Mouse (Mus musculus) gastrocnemius, postnatal 25 days (tissue): ENCODE measurements at regions not wholly inside any gene's neighbourhood (a gene's known extent, or its start where the extent isn't known, plus 50 kb on each side); places are given as distances from the start of the nearest gene placed in this dataset.

Experiments used
- DNase-seq: peaks from one replicate; pipeline ENCODE4 v3.0.0; 2022

DNA sequence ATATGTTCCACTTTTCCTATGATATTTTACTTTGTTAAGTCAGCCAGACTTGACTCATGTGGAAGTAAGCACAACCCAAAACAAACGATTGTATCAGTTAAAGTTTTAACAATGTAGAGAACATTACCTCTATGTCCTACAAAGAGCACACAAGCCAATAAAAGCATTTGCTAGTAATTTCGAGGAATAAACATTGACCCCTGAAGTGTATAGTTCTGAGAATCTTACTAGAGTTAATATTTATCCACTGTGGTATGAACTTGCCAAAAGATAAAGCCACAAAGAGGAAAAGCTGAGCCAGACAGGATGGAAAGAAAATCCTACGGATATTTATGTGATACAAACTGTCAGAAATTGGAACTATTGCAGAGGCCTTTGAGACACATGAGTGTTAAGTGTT, 161.5 kb upstream of the Mbnl1 start:
- DNase-seq = no peak

DNA sequence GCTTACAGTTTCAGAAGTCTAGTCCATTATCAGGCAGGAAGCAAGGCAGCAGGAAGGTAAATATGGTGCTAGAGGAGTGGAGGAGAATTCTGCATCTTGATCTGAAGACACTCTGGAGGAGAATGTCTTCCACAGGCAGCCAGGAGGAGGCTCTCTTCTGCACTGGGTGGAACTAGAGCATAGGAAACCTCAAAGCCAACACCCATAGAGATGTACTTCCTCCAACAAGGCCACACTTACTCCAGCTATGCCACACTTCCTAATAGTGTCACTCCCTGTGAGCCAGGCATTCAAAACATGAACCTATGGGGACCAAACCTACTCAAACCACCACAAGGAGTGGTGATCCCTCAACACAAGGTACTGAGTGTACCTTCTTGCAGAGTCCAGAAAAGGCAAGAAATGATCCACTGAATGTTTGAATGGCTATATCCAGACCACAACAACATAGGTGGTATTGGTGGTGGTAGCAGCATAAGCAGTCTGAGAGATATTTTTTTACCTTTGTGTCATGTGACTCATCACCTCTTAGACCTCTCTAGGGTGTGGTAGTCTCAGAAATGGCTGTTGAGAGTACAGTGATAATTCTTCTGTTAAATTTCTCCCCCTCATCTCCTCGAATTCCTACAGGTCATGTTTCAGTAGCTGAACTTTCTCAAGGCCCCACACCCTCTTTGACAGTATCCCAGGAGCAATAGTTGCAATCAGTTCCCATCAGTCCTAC, 152.3 kb upstream of the Mbnl1 start:
- no peak for DNase-seq

DNA sequence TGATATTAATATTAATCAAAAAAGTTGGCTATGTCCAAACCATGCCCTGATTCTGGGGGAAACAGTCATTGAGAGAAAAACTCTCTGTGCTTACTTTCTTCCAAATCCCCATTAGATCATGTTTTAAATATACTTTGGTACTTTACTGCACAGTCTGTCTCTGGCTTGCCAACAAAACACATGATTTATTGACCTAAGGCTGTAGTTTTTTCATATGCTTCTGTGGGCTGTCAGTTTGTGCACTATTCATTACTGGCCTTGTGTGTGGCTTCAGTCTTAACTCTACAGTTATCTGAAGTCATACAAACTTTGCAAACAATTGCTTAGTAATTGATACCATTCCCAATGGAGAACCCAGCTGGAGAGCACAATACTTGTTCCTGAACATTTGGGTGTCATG, 149.1 kb upstream of the Mbnl1 start:
- DNase-seq = no peak

DNA sequence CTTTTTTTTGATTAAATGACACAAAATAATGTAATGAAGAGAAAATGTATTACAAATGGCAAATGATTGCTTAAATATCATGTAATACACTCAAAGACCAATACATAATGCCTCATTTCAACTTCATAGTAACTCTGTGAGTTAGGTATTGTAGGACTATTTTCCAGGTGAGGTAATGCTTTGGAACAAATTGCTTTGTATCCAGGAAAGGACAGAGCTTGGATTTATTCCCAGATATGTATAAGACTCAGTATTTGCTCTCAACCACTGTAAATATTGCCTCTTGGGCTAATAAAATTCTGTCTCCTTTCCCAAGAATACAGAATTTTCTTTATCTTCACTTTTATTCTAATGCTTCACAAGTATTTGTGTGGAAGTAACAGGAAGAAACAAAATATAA, 148.2 kb upstream of the Mbnl1 start:
- DNase-seq = no peak

DNA sequence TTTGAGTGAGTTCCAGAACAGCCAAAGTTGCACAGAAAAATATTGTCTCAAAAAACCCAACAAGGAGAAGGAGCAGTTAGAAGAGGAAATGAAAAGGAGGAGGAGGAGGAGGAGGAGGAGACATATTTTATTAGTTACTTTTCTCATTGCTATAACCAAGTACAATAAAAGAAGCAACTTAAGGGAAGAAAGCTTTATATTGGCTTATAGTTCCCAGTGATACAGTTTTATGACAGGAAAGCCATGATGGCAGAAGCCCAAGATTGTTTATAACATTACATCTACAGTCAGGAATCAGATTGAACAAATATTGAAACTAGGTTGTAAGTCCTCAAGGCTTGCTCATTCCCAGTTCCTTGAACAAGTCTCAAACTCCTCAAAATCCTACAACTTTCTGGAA, 147.7 kb upstream of the Mbnl1 start:
- DNase-seq = no peak

DNA sequence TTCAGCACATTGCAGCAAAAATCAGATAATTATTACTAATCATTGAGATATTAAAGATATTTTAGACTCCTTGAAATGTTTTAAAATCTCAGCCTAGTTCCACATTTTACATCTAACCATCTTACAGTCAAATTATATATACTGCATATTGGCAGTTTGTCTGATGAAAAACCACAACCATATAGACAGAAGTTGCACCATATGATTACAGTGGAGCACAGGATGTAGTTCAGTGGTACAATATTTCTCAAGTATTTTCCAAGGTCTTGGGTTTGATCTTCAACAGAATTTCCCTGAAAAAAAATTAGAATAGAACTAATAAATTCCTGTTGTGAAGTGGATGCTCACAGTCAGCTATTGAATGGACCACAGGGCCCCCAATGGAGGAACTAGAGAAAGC, 140.2 kb upstream of the Mbnl1 start:
- no peak for DNase-seq

DNA sequence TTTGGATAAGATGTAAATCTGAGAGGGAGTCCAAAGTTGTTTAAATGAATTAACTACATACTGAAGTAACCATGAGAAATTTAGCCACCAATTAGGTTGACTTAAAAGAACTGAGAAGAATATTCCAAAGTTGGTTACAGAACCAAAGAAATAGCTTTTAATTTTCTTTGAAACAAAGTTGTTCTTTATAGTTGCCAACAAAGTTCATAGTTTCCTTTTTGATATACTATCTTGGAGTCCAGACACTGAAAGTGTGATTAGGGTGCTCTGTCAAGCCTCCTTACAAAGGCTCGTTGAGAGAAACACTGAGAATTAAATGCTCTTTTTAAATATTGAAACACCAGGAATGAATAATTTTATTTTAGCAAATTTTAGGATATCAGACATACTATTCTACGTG, 139.0 kb upstream of the Mbnl1 start:
- DNase-seq = no peak

DNA sequence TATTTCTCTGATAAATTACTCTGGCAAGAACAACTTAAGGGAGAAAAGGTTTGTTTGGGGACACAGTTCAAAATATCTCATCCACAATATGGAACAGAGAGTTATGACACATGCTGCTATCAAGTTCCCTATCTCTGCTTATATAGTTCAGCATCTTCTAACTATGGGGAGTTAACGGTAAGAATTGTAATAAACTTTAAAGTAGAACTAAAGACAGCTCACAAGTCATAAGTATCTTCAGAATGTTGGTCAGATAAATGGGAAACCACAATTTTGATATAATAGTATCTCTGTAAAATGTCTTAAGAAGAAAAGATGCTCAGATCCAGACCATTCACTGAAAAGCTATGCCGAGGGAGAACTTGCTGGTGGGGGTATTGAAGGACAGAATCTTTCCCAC, 138.5 kb upstream of the Mbnl1 start:
- no peak for DNase-seq

DNA sequence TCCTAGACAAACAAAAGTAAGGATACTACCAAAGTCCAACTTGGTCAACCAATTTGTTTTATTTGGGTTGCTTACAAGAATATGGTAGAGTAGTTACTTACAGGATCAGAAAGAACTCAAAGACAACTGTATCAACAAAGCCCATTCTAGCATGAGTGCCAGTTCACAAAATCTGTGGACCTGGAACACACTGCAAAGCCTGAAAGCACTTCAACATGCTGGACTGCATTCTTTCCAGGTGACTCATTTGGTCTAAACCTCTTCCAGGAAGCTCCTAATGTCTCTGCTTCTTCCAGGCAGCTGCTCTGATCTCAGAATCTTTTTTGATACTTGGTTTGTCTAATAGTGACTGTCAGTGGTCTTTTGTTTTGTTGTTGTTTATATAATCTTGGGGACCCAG, 126.2 kb upstream of the Mbnl1 start:
- peak; percentile 11 for DNase-seq

DNA sequence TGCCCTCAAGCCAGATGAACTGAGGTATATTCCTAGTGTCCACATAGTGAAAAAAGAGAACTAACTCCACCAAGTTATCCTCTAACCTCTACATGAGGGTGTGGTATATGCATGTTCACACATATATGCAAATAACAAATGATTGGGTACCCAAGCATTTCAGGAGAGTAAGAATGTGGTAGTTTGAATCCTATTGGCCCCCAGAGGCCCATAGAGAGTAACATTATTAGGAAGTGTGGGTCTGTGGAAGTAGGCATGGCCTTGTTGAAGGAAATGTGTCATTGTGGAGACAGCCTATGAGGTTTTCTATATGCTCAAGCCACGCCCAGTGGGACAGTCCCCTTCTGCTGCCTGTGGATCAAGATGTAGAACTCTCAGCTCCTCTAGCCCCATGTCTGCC, 125.6 kb upstream of the Mbnl1 start:
- DNase-seq = no peak

DNA sequence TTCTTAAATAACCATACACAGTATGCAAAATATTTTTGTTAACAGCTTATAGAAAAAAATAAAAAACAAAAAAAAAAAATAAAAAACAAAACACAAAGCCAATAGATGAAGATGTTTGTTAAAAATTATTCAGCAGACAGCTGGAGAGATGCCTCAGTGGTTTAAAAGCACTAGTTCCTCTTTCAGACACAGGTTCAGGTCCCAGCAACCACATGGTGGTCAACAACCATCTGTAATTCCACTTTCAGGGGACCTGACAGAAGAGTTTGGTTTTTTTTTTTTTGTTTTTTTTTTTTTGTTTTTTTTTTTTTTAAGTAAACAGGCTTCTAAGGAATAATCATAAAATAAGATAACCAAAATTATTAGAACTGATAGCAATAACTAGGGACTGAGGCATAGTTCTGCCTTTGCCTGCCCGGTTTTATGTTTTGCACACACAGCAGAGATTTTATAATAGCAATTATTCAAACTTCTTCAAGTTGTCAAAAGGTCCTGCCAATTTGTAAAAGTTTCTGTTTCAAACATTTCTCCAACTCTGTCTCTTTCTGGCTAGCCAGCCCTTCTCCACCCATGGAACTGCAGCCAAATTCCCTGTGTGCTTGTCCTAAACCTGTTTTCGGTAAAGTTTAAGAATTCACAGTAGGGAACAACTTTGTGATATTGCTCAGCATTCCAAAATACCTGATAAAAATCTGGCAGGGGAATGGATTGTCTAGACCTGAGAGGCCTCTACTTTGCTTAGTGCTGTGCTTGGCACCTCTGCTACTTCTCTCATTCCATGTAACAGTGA, 101.3 kb upstream of the Mbnl1 start:
- DNase-seq = peak; percentile 52

DNA sequence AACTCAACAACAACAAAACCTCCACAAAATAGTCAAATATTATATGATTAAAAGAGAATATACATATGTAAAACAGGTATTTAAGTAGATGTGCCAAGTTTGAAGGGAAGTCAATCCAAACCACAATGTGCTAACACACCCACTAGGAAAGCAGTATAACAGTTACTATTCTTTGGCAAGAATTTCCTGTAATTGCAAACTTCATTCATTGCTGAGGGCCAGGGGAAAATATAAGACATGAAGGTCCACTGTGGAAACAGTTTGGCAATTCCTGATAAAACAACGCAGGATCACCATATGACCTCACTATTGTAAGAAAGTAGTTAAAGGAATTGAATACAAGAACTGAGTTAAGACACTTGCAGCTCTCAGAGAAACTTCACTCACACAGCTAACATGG, 99.0 kb upstream of the Mbnl1 start:
- no peak for DNase-seq

DNA sequence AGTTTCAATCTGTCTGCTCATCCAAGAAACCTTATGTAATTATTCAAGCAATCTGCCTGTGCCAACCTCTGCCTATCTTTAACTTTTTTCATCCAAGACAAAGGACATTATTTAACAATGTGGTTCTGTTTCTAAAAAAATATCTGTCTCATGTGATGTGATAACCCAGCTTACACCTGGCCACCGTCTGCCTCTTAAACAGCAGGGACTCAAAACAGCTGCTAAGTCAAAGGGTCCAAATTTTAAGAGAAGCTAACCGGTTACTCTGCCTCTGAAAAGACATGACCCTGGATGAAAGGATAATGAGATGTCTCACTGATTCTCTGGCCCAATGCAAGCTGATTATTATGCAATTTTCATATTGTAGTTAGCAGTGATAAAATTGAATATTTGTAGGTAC, 84.0 kb upstream of the Mbnl1 start:
- DNase-seq = no peak

DNA sequence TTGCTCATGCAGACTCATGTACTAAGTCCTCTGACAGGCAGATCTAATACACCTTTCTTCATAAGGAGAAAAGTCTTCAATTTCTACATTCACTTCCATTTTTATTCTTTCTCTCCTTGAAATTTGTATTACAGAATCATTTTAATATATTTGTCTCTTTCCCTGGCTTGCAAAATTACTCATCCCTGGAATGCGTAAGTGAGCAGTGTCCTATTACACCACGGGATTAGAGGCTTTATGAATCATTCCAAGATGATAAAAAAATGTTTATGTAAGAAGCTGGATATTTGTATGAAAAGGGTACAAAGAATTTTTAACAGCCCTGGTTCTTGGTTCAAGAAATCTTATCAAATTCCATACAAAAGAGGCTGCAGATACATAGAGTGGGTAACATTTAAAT, 83.6 kb upstream of the Mbnl1 start:
- no peak for DNase-seq

DNA sequence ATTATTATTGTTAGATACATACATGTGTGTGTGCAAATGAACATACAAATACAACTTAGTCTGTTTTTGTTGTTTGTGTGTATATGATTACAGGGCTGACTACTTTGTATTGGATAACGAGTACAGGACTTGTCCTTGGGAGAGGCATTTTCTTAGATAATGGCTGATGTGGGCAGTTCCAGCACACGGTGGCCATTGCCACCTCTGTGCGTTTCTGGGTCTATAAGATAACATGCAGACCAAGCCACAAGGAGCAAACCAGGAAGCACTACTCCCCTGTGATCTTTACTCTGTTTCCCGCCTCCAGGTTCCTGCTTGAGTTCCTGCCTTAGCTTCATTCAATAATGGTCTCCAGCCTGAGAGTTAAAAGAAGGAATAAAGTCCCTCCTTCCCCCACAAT, 77.3 kb upstream of the Mbnl1 start:
- DNase-seq = no peak

DNA sequence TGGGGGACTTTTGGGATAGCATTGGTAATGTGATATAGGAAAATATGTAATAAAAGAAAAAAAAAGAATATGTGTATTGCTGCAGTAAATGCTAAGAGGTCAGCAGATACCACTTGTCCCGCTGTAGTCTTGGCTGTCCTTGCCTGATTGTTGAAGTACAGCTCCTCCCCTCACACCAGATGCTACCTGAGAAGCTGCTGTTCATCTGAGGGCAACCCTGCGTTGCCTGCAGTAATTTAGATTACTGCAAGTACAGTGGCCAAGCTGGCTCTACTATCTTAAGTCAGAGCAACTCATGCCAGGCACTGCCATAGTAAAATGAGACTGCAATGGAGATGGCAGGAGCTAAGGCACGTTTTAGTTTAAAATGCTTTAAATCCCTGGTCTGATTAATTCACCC, 75.7 kb upstream of the Mbnl1 start:
- DNase-seq = no peak

DNA sequence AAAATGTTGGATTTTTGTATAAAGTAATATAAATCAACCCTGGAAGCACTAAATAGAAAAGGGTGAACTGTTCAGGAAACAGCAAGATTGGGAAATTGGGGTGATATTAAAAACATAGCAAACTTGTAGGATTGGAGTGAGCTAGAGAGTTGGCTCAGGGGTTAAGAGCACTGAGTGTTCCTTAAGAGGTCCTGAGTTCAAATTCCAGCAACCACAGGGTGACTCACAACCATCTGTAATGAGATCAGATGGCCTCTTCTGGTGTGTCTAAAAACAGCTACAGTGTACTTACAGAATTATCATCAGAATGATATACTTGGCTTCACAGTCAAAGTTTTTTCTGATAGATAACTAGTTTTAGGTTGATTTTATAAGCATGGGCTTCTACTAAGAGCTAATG, 73.8 kb upstream of the Mbnl1 start:
- no peak for DNase-seq

DNA sequence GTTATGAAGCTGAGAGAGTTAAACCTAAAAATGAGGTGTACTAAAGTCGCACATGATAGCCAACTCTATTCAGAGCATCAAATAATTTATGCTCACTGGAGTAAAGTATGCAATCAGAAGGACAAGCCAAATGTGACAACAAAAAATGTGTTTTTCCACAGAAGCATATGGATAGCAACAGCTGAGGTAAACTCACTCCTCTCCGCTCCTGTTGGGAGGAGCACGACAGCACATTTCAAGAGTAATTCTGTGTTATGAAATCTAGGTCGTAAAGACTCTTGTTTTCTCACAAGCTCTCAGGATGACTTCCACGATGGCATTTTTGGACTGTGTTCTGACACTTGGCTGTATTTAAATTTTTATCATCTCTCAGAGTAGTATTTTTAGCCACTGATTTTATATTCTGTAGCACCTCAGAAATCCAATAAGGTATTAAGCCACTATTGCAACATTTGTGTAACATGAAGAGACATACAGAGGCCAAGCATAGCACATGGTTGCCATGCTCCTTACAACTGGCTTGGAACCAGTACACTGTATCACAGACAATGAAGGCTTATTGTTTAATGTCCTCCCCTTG, 70.3 kb upstream of the Mbnl1 start:
- no peak for DNase-seq

DNA sequence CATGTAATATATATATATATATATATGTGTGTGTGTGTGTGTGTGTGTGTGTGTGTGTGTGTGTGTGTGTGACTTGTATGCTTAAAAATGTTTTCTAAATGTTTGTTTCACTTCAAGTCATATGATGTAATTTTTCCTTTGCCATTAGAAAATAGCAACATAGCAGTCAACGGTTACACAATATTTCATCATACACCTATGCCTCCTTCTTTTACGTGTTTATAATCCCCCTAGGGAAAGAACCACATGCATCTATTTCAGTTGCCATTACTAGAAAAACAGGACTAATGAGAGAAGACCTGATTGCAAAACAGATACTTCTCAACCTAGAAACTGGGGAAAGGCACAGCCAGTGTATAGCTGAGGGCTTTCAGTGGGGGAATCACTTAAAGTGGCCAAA, 65.2 kb upstream of the Mbnl1 start:
- no peak for DNase-seq

DNA sequence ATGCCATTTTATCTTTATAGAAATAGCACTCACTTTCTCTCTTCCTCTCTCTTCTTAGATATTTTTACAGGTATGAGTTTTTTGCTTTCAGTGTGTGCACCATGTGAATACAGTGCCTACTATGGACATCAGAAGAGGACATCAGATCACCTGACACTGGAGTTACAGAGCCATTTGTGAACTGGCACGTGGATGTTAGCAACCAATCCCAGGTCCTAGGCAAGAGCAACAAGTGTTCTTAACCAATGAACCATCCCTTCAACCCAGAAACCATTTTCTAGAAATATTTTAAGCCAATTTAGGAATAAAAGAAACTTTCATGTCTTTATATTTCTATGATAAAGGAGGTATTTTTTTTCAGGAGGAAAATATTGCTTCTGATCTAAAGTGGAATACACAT, 64.7 kb upstream of the Mbnl1 start:
- DNase-seq = no peak

DNA sequence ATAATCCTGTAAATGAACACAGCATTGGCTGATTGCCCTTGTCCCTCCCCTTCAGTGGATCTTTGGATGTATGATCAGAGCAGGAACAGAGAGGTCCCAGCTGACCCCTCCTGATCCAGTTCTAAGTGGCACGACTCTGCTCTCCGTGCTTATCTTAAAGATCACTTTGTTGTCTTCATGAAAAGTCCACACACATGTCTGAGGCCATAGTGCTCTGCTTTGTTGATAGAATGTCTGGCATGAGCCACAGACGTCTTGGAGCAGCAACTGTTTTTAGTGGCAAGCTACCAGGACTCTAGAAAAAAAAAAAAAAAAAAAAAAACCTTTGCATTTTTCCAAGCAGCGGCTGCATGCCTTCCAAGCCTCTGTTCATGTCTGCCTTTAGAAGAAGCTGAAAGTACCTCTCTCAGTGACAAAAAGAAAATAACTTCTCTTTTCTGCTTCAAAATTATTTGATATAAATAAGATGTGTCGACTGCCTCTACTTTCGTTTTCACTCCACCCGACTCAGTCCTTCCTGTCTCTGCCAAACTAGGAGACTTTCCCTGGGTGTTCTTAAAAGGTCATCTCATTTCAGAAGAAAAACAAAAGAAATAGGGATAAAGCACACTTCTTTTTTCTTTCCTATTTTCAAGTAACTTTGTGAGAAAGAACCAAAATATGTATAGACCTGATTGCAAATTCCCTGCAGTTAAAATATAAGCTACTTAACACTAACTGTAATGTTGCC, 63.9 kb upstream of the Mbnl1 start:
- peak; percentile 23 for DNase-seq

DNA sequence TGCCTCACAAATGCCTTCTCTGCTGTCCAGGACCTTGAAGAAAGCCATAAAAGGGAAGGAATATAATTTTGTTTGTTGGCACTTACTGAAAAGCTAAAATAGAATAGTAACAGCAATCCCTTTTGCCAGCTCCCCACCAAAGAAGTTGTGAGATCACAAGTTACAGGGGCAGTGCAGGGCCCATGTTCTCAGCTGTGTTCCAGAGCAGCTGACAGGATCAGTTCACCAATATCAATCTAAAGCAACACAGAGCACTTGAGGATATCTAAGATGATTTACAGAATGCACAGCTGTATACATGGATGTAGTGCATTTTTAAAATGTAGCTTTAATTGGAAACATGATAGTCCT, 63.4 kb upstream of the Mbnl1 start:
- peak; percentile 18 for DNase-seq

DNA sequence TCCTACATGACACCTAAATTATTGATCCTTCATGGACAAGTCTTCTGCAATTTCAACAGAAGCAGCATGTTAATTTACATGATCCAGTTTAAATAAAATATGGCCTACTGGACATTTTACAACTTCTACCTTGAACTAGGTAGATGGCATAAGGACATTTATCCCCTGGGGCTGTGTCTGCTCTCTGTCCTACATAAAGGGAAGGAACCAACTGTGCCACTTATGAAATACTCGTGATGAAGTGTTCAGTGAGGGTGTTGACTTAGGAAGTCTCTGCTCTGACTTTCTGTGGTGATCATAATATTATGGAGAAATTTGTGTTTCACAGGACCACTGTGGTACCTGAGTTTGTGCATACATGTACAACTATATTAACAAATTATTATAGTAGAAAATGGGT, 60.9 kb upstream of the Mbnl1 start:
- no peak for DNase-seq
